Mouse (Mus musculus) ES-Bruce4 (cell line): ENCODE data around the gene AC124108.1.

ENCODE experiments used
- CTCF ChIP-seq: IDR thresholded peaks from one replicate; pipeline ENCODE4 v1.8.1; 2011; ENCODE audit warnings: low read depth, low read length
- EP300 ChIP-seq: IDR thresholded peaks from 2 replicates; pipeline ENCODE4 v1.6.1; 2011; ENCODE audit warnings: low read depth, low read length; ENCODE audit not compliant: insufficient read depth
- POLR2A ChIP-seq: IDR thresholded peaks from one replicate; pipeline ENCODE4 v1.8.1; 2011; ENCODE audit warnings: low read length; ENCODE audit not compliant: insufficient read depth

- TF ChIP-seq CTCF, result no peak
- no peak for TF ChIP-seq POLR2A
- no peak for TF ChIP-seq EP300
Measured at GRCm38 (mm10) chr1:132189231-132189630, 2.0 kb upstream of the AC124108.1 start.
